Mouse (Mus musculus) telencephalon, adult 2 months (tissue): ENCODE results near the gene Psmc1.
A peak's percentile ranks its signal among the peaks of the same experiment; 100 is the strongest.

Source experiments
- DNase-seq: peaks from one replicate; pipeline ENCODE4 v3.0.0-alpha.2; 2011; ENCODE audit warnings: low read depth, low spot score

Gene Psmc1

DNA sequence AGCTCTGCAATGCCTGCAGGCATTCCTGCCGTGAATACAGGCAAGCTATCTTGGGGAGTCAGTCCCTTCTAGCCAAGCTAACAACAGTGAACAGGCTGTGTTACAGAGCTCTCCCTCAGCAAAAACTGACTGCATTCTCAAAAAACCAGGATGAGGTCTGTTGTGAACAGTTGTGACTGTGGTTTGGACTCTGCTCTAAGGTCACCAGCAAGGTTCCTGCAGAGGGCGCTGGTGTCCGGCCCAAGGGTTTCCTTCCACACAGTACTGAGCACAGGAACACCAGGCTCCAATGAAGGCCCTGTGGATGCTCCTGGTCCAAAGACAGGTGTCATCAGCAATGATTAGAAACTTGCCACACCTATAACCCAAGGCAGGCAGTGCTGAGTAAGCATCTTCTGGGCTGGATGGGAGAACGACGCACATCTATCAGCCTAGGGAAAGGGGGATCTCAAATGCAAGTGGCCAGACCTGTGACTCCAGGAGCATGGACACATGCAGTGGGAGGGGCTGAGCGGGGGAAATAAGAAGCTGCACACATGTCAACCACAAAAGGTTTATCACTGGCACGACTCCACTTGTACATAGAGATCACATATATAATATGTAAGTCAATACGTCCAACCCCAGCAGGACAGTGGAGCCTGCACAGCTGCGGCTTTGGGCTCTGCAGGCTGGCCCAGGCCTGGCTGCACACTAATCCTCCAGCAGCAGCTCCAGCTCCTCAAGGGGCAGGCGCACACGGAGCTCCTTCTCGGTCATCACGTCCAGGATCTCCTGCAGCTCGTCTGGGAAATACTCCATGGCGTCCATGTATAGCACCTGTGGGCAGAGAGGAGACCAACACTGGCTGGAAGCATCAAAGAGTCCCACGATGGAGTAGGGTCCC is 15.2 kb downstream of the Psmc1 start:
- DNase-seq: no peak

DNA sequence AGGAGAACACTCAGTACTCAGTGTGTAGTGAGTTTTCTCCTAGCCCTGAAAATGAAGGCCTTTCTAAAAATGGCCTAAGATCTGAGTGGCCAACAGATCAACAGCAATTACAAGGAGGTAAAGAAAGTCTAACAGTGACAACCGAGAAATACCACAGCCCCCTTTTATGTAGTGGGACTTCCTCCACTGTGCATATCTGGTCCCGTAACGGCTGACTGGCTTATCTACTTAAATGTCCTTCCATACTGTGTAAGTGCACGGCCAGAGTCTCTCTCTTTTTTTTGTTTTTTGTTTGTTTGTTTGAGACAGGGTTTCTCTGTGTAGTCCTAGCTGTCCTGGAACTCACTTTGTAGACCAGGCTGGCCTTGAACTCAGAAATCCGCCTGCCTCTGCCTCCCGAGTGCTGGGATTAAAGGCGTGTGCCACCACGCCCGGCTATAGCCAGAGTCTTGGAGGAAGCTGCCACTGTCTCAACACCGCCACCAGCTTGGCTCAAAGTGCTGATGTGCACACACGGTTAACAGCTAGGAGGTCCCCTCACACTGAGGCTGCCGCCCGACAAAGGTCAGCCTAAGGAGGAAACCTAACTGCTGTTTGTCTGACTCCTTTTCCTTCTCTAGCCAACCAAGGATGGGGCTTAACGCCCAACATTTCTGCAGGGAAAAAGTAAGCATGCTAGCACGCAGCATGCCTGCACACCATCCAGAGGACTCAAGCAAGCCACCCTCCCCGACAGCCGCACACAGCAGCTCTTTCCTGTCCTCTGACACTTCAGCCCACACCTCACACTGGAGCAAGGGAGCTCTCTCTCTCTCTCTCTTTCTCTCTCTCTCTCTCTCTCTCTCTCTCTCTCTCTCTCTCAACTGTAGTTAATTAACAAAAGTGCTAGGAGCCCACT is 17.3 kb downstream of the Psmc1 start:
- DNase-seq: no peak

DNA sequence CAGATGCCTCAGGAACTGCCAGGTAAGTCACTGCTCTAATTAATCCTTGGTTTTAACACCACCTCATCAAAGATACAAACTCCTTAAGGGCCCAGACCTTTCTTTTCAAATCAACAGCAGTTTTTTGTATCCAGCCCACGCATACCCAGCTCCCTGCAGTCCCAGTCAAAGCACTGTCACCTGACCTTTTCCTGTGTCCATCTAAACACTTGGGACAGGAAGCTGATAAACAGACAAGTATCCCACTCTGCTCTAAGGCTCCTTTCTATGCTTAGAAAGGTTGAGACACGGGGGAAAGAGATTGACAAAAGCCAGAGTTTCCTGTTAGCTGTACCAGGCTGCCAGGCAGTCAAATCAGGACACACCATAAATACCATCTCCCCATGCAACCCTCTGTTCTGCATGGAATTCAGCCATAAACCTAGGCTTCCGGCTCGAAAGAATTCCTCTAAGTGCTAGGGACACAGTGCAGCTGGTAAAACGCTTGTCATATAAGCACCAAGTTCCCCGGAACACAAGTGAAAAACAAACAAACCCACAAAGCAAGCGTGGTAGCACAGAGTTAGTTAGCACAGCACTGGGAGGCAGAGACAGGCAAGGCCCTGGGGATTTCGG is 18.0 kb downstream of the Psmc1 start:
- peak; percentile 85 for DNase-seq

DNA sequence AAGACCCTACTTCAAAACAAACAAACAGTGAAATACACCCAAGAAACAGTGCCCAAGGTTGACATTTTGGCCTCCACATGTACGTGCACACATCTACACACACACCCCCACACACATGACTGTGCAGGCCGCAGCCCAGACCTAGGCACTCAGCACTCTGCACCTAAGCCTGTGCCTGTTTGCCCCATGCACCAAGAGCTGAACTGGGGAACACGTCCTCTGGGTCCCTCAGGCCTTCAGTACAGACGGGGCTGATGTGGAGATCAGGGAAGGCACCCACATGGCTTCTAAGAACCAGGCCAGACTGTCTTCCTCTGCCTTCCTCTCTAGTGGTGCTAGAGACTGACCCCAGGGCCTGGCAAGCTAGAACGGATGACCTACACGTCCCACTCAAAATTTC is 18.6 kb downstream of the Psmc1 start:
- no peak for DNase-seq

DNA sequence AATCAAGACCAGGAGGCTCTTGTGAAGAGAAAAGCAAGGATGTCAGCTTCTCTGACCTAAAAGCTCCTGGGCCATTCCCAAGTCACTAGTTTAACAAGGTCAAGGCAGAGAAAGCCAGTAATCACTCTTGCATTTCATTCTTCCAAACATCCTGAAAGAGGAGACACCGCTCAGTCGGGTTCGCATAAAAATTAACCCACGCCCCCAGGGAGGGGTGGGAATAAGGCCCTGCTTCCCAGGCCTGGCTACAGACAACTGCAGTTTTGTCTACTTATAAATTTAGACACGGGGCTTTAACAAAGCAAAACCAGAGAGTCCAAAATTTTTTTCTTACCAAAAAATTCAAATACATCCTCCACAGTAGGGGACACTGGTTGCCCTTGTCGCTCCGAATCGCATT is 19.0 kb downstream of the Psmc1 start:
- no peak for DNase-seq

DNA sequence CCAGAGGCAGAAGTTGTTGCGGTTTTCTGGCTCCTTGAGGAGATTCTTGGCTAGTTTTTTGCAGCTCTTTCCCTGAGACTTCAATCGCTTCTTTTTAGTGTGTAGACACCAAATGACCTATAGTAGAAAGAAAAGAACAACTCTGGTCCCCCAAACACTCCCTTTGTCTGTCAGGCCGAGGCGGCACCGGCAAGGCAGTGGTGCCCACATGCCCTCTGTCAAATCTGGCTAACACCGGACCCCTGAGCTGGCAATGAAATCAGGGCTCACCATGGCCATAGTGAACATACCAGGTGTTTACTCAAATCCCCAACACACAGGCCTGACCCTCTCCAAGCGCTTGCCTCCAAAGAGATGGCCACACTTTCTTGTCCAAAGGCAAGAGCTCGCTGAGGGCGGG is 21.2 kb downstream of the Psmc1 start:
- DNase-seq: no peak

DNA sequence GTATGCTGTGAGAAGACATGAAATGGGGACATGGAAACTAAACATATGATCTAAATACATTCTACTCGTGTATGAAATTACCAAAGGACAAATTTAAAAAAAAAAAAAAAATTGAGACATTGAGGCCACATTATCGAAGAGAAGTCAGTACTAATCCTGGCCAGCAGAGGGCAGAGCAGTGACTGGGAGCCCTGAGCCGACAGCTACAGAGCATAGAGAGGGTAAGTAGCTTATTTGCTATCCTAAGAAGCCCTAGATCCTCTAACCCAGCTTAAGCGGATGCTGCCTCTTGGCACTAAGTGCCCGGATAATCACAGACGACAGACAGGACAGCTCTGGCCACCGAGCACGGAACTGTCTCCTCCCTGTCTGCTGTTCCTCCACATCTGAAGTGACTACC is 21.7 kb downstream of the Psmc1 start:
- no peak for DNase-seq

DNA sequence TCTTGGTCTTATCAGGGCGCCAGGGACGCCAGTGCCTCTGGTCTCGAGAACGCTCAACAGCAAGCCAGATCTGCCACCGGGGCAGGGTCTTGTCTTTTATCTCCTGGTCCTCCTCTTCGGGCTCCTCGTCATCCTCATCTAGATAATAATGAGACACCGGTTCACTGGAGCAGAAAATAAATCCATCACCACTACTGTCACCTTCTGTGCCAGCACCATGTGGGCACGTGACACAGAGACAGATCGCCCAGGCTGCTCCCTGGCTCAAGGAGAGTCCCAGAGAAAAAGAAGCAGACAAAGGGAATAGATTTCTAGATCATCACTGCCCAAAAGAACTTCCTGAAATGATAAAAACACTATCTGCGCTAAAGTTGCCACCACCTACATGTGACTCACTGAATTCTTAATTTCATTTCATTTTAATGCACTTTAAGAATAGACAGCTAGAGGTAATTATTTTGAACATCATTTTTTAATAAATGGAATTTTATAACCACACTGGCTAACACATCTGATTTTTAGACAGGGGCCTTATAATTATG is 24.5 kb downstream of the Psmc1 start:
- no peak for DNase-seq

DNA sequence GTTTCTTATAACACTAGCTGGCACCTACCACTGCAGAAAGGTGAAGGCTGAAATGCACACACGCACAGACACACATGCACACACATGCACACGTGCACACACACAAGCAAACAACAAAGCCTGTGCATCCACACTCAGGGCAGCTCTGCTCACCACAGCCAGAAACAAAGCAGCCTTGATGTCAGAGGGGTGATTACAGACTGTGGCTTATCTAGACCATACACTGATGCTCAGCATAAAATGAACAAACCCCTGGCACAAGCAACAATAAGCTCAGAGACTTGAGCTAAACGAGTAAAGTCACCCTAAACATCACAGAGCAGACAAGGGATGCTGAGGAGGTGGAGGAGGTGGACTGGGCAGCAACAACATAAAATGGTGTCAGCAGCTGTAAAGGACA is 25.2 kb downstream of the Psmc1 start:
- no peak for DNase-seq

DNA sequence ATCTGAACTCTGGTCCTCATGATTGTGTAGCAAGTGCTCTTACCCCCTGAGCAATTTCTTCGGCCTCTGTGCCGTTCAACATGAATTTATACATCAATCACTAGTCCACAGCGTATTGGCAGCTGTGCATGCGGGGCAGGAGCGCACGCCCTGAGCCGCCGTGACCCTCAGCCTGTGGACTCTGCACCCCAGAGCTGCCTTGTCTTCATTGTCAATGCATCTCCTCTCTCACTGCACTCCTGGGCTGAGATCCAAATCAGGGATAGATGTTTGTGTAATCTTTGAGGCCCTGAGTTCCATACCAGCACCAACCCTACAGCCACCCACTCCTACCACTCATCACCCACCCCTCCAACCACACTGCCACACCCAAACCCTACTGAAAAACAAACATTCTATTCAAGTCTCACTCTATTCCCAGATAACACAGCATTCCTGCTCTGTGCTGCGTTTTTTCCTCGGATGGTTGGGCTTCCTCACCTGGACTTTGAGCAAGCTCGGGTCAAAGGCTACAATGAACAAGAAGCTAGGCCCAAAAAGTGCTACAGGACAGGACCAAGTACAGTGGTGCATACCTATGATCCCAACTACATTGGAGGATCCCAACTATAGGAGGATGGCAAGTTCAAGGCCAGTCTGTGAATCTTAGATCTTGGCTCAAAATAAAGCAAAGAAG is 33.0 kb downstream of the Psmc1 start:
- DNase-seq: no peak

DNA sequence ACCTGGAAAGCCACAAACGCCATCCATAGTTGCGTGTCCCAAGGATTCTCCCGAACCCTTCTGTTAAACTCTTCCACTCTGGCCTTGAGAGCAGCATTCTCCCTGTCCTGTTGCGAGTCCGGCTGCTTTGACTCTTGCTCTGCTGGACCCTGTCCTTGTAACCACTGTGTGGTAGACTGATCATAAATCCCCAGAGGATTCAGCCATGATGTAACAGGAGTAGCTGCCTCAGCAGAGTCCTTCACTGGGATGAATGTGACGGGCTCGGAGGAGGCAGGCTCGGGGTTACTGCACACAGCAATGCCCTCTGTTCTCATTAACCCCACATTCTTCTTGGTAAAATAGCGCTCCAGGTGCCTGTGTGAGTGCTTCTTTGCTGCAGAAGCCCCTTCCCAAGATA is 33.8 kb downstream of the Psmc1 start:
- no peak for DNase-seq

DNA sequence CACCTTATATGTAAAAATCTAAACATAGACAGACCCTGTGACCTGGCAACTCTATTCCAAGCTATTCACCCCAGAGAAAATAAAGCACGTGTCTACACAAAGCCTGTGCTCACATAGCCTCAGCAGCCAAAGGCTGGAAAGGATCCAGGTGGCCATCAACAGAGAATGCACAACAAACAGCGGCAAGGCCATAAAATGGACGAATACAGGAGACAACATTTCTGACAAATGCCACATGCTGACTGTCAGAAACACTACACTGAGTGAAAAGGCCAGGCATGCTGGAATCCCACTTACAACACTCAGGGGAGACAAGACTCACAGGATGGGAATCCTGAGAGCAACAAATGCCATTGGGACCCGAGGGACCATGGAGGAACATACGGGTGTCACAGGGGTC is 34.3 kb downstream of the Psmc1 start:
- DNase-seq: no peak

DNA sequence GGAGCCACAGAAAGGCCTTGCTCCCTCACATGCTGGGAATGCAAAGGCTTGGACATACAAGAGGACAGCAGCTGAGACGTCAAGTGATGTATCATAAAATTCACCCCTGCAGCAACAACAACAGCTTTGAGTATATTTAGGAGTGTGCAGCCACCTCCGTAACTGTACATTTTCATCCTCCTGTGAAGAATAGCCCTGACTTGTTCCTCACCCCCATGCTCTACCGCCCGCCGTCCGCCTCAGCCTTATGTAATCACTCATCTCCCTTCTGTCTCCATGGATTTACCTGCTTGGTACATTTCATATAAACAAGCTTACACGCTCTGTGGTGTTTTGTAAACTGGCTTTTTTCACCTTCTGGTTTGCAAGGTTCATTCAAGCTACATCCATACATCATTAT is 42.5 kb downstream of the Psmc1 start:
- DNase-seq: no peak

DNA sequence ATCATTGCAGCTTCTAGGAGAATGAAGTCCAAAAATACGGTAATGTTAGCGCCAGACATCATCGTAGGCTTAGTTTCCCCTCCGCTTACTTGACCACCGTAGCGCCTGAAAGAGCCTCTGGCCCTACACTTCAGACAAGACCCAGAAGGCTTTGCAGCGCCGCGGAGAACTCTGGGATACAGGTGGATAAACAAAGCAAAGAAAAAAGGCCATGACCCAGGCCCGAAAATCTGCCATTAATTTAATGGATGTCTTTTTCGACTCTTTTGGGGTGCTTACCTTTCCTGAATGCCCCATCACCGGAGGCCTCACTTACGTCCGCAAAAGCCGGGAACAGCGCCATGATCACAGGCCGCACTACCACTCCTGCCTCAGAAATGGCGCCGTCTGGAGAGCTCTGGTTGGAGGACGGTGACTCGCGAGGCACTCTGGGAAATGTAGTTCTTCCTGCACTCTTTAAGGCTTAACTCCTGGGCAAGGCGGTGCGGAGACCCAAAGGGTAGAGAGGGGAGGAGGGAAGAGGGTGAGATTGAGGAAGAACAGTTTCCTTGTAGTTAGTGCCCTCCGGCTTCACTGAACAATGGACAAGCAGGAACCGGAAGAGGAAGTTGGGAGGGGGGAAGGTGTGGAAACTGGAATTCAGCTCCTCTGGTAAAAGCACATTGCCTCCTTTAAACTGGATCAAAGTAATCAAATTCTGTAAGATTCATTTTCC is 49.5 kb downstream of the Psmc1 start, which contains the start of gene Nrde2:
Gene Nrde2 (minus strand): TSS at position 393 of the 715 bp plus-strand sequence.
- peak; percentile 97 for DNase-seq

DNA sequence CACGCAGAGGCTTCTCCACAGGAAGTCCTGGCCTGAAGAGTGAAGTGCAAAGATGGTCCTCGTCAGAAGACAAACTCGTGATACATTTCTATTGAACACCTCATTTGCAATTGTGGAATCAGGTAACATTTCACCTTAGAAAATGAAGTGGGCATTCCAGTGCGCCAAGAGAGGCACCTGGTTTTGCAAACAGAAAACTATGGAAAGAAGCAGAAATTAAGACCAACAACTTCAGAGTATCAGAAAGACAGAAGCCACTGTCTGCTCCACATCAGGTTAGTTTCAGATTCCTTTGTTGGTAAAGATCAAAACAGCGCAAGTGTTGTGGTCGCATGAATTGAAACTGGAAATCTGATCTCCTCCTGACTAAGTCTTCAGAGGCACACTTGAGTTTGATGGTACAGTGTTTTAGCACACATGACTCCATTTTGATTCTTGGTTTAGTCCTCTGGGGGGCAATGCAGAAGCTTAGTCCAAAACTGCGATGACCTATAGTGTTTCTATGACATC is 55.1 kb downstream of the Psmc1 start:
- DNase-seq: no peak

DNA sequence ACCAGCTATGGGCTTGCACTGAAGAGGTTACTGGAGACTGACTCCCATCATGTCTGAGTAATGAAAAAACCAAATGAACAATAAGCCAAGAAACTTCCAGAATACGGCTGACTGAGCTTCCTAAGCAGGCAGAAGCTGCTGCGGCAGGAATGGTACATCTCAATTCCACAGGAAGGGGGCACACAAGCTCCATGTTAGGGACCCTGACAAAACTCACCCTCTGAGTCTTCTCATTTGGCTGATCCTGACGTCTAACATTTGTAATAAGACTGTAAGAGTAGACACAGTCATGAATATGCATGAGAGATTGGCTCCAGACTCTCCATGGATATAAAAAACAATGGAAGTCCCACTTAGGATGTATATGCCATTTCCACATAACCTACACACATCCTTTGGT is 56.2 kb downstream of the Psmc1 start:
- DNase-seq: peak; percentile 80

DNA sequence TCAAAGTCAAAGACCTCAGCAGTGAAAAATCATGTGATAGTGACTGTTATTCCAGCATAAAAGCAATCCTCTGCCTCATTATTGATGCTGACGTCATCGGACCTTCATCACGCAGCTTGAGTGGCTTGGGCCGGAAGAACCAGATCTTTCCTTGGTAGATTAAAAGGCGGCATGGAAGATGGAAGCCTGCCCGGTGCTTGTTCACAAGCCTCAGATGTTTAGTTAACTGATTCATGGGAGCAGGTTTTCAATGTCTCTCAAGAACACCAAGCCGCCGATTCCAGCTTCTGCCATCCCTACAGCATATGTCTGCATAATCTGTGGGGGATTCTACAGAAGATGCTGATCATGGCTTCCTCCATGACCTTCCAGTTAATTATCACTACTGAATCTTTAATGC is 57.0 kb downstream of the Psmc1 start:
- DNase-seq: no peak

DNA sequence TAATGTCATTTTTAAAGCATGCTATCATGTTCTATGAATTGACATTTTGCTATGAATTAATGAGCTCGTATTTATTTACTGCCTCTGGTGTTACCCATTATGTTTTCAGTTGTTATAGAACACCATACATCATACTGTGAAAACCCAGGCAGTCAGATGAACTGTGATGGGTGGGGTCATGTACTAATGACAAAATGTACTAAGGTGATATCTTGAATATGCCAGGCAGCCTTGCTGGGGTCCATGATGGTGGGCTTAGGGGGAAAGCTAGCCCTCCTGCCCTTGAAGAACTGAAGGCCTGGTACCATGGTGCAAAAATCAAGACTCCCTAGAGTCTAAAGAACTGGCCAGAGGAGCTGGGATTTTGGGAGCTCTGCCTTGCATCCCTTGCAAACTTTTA is 57.5 kb downstream of the Psmc1 start:
- DNase-seq: no peak

DNA sequence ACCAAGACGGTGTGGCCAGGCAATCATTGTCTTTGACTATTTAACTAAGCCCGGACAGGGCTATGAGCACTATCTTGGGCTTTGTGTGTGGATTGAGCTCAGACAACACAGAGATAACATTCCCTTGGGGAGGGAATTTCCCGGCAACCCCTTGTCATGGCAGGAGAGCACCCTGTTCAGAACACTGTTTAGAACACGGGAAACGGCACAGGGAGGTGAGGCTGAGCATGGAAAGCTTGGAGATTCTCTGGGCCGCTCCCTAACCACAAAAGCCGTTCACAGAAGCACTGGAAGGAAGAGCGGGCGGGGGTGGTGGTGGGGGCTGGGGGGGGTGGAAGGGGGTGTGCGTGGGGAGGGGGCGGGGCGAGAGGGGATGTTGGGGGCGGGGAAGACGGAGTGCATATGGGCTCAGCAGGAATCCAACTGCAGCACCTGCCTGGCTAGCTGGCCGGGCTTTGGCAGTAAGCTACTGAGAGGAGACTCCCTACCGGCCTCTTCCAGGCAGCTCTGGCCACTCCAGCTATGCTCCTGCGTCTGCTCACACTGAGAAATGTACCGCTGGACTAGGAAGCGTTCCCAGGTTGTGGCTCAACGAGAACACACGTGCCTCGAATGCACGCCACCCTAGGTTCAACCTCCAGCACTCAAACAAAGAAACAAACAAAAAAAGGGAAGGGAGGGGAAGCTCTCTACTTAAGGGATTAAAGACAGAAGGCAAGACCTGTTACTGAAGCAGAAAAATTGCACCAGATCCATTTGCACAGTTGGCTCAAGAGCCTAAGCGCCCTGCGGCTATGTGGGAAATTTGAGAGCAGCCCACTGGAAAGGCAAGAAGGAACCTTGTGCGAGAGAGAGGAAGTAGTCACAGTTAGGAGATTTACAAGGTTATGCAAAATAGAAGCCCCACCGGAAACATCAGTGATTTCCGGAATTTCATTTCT is 58.2 kb downstream of the Psmc1 start:
- DNase-seq: no peak
